Mouse (Mus musculus): Measurements from ENCODE around the gene Rimbp2. TPM values are rescaled to one million over a fixed set of nuclear protein-coding genes. Genes with fewer than 3 reads are reported as not detected.

Rimbp2 gene
- polyA plus RNA-seq, 1 experiment from 2014 or later: 3.5 TPM

DNA sequence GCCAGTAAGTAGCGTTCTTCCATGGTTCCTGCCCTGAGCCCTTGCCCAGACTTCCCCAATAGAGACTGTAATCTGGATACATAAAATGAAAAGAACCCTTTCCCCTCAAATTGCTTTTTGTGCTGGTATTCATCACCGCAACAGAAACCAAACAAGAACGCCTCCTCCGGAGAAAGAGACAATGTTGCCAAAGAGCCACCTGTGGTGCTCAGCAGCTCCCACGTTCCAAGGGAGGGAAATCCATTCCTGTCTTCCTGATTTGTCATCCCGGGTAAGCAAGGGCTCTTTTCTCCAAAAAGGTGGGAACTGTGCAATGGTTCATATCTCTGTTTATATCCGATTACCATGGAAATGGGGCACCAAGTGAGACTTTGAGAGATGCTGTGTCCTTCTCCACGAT lies 119.2 kb downstream of the Rimbp2 start:
- 71% methylated on average over 8 of the region's 8 CpGs for WGBS
- no peak overlapping the region for H3K27ac ChIP-seq
- no peak overlapping the region for H3K4me2 ChIP-seq (replicated peaks)
- no peak overlapping the region for H3K9ac ChIP-seq
- H3K27me3 ChIP-seq (replicated peaks): no peaks in the 10 kb centered on the region
- no peaks in the 10 kb centered on the region for H3K4me1 ChIP-seq
- no peak overlapping the region for H3K4me3 ChIP-seq
- no peaks in the 10 kb centered on the region for H3K36me3 ChIP-seq
- H3K9me3 ChIP-seq: no peaks in the 10 kb centered on the region
- no peak for ATAC-seq (ENCODE audit: low FRiP score, low read depth)

DNA sequence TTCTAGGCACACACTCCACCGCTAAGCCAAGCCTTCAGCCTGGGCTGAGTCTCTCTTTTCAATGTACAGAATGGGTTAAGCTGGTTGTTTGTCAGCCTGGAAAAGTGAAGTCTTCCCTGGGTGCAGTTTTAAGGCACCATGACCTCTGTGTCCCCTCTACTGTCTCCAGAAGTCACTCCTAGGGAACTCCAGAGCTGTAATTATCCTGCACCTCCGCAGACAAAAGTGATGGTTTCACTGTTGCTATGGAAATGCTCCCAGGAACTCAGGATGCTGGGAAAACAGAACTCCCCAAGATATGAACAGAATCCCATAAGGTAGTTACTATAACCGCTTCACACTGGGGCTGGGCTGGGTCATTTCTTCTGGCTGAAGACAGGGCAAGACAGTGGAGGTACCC lies 130.4 kb downstream of the Rimbp2 start:
- no peak overlapping the region for H3K4me3 ChIP-seq
- H3K9ac ChIP-seq: no peak overlapping the region
- H3K27me3 ChIP-seq (replicated peaks): no peaks in the 10 kb centered on the region
- H3K36me3 ChIP-seq: no peaks in the 10 kb centered on the region
- H3K4me1 ChIP-seq: no peaks in the 10 kb centered on the region; the same call in 1 of the 2 replicates
- no peak for ATAC-seq (ENCODE audit: low FRiP score, low read depth)
- no peaks in the 10 kb centered on the region for H3K9me3 ChIP-seq
- 76% methylated on average over 3 of the region's 3 CpGs for WGBS
- H3K4me2 ChIP-seq (replicated peaks): no peak overlapping the region
- no peak overlapping the region for H3K27ac ChIP-seq

DNA sequence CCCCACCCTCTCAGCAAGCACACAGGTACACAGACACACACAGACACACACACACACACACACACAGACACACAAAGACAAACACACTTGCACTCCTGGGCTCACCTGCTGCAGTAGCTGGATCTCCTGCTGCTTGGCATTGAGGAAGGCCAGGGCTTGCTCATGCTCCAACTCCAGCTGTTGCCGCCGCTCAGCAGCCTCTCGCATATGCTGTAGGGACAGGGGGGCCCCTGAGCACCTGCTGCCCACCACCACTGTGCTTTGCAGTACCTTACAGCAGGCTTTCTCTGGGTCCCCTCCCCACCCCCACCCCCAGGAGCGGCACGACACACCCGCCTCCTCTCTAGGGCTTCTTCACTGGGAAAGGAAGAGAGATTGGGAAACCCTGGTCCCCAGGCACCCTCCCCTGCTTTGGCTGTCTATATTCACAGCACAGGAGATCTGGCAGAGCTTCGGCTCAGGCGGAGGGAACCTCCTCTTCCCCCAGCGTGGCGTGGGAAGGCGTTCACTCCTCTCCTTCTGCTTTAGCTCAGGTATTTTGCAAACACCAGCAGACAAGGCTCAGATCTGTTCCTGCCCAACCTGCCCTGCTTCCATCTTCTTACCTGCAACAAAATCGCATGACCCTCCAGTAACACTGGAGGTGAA lies 133.5 kb downstream of the Rimbp2 start:
- no peak overlapping the region for H3K27ac ChIP-seq
- H3K9ac ChIP-seq: no peak overlapping the region
- no peak overlapping the region for H3K4me2 ChIP-seq (replicated peaks)
- H3K9me3 ChIP-seq: no peaks in the 10 kb centered on the region
- 54% methylated on average over 12 of the region's 12 CpGs for WGBS
- no peak overlapping the region for H3K4me3 ChIP-seq
- no peak for ATAC-seq (ENCODE audit: low FRiP score, low read depth)
- no peaks in the 10 kb centered on the region for H3K27me3 ChIP-seq (replicated peaks)
- H3K36me3 ChIP-seq: no peaks in the 10 kb centered on the region
- H3K4me1 ChIP-seq: no peaks in the 10 kb centered on the region; the same call in 1 of the 2 replicates

DNA sequence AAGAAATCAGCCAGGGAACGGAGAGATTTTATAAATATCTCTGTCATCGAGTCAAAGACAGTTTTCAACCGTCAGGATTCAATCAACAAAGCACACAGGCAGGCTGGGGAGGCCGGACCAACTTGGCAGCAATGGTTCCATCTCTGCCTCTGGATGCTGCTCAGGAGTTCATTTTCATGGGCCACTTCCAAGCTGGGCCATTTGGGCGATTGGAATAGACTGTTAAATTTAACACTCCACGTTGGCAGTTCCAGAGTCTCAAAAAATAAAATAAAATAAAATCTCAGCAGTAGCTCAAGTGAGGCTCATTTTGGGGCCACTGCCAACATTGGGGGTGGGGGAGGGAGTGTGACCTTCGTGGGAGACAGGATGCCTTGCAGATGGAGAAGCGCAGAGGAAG lies 137.7 kb downstream of the Rimbp2 start:
- Histone ChIP-seq H3K9ac (no peak overlapping the region), H3K27ac (no peak overlapping the region), H3K27me3 (replicated peaks) (no peaks in the 10 kb centered on the region), H3K9me3 (no peaks in the 10 kb centered on the region), H3K4me2 (replicated peaks) (no peak overlapping the region), H3K4me1 (peaks cover 16% of the 10 kb centered on the region), H3K36me3 (no peaks in the 10 kb centered on the region), H3K4me3 (no peak overlapping the region)
- WGBS: 68% methylated on average over 8 of the region's 8 CpGs
- no peak for ATAC-seq (ENCODE audit: low FRiP score, low read depth)

DNA sequence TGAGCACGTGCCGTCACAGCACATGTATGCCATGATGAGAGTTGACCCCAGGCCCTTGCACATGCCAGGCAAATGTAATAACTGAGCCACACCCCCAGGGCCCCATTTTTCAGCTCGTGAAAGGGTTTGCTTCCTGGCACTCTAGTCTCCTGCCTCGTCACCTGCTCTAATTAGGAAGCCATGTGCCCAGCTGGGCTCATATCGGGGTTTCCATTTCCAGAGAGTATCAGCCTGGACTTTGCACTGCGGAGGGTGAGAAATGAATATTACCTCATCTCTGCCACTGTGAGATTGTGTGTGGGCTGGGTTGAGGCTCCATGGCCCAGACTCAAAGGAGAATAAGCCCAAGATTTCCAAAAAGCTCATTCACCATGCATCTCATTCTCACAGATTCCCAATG lies 138.2 kb downstream of the Rimbp2 start:
- Histone ChIP-seq H3K9ac (no peak overlapping the region), H3K9me3 (no peaks in the 10 kb centered on the region), H3K27ac (no peak overlapping the region), H3K4me3 (no peak overlapping the region), H3K4me1 (peaks cover 20% of the 10 kb centered on the region), H3K4me2 (replicated peaks) (no peak overlapping the region), H3K36me3 (no peaks in the 10 kb centered on the region), H3K27me3 (replicated peaks) (no peaks in the 10 kb centered on the region)
- 60% methylated on average over 6 of the region's 6 CpGs for WGBS
- no peak; the same call in 1 of the 2 replicates for ATAC-seq (ENCODE audit: low FRiP score, low read depth)

DNA sequence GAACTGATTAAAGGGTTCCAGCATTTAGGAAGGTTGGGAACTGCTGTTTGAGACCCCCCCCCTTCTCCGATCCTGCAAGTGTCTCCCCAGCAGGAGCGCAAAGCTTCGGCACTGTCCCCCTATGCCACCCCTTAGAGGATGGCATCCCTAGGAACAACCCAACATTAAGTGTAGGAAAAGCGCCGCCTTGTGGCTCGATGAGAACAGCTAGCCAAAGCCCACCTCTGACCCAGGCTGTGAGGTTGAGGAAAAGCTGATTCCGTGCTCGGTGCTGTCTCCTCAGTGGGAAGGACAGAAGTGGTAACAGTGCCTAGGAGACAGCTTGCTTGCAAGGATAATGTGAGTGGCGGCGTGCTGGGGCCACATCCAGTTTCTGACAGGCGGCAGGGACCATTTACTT lies 140.2 kb downstream of the Rimbp2 start:
- Histone ChIP-seq H3K36me3 (no peaks in the 10 kb centered on the region), H3K4me1 (peaks cover 26% of the 10 kb centered on the region), H3K9me3 (no peaks in the 10 kb centered on the region), H3K4me2 (replicated peaks) (0 out of 2 replicates have a peak overlapping the region, but pooled peaks have one; percentile 12), H3K4me3 (no peak overlapping the region), H3K9ac (no peak overlapping the region), H3K27me3 (replicated peaks) (no peaks in the 10 kb centered on the region), H3K27ac (no peak overlapping the region)
- WGBS: 15% methylated on average over 11 of the region's 11 CpGs
- no peak for ATAC-seq (ENCODE audit: low FRiP score, low read depth)

DNA sequence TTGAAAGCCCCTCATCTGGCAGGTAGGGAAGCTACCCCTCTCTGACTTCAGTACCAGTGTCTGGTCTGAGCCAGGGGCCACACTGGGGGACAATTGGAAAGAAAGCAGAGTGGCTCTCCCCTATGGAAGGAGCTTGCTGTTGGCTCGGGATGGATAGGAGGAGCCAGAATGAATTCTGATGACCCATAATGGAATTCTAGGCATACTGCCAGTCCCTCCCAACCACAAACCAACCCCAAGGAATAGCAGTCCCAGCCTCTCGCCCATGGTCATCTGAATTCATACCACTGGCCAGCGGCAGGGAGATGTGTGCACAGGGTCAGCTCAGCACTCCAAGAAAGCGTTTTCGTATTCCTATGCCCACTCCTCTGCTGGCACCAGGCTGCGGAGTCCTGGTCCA lies 141.9 kb downstream of the Rimbp2 start:
- H3K36me3 ChIP-seq: no peaks in the 10 kb centered on the region
- no peak for ATAC-seq (ENCODE audit: low FRiP score, low read depth)
- 86% methylated on average over 6 of the region's 6 CpGs for WGBS
- H3K27ac ChIP-seq: no peak overlapping the region
- H3K27me3 ChIP-seq (replicated peaks): no peaks in the 10 kb centered on the region
- H3K4me1 ChIP-seq: peaks cover 26% of the 10 kb centered on the region
- no peak overlapping the region for H3K4me3 ChIP-seq
- H3K9ac ChIP-seq: no peak overlapping the region
- no peaks in the 10 kb centered on the region for H3K9me3 ChIP-seq
- no peak overlapping the region for H3K4me2 ChIP-seq (replicated peaks)

DNA sequence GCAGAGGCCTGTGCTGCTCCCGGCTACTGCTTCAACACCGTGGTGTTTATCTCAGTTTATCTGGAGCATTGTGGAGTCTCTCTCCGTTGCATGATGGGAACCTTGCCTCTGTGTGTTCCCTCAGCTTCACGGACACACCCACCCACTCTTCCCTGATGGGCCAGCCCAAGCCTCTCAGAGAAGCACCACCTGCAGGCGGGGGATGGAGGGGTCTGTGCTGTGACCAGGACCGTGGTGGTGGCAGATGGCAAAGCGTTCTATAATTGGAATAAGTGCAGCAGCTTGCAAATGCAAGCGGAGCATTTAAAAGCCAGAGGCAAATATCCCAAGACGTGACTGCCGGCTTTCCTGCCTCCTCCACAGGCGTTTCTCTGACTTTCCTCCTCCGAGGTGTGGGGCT lies 143.3 kb downstream of the Rimbp2 start:
- no peak for ATAC-seq (ENCODE audit: low FRiP score, low read depth)
- Histone ChIP-seq H3K9me3 (no peaks in the 10 kb centered on the region), H3K4me1 (peaks cover 26% of the 10 kb centered on the region), H3K4me3 (no peak overlapping the region), H3K27ac (no peak overlapping the region), H3K27me3 (replicated peaks) (no peaks in the 10 kb centered on the region), H3K9ac (no peak overlapping the region), H3K36me3 (no peaks in the 10 kb centered on the region), H3K4me2 (replicated peaks) (no peak overlapping the region)
- WGBS: 55% methylated on average over 12 of the region's 12 CpGs

DNA sequence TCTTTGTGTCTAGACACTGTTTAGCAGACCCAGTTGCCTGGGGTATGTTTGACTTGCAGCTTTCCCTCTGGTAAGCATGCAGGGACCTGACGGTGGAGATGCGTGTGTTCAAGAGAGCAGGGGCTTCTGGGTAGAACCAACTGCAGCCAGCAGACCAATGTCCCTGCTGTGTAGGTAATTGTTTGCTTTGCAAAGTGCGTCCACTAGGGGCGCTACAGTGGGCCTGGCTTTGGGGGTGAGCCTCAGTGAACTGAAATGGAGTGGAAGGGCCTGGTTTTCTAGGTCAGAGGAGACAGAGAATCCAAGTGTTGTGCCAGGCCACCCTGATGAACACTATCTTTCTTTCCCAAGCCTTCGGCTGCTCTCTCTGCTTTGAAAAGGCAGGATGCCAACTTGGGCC lies 143.9 kb downstream of the Rimbp2 start:
- Histone ChIP-seq H3K9ac (no peak overlapping the region), H3K27ac (no peak overlapping the region), H3K4me1 (peaks cover 26% of the 10 kb centered on the region), H3K36me3 (no peaks in the 10 kb centered on the region), H3K4me3 (no peak overlapping the region), H3K4me2 (replicated peaks) (no peak overlapping the region), H3K27me3 (replicated peaks) (no peaks in the 10 kb centered on the region), H3K9me3 (no peaks in the 10 kb centered on the region)
- 52% methylated on average over 5 of the region's 5 CpGs for WGBS
- ATAC-seq (ENCODE audit: low FRiP score, low read depth): no peak

DNA sequence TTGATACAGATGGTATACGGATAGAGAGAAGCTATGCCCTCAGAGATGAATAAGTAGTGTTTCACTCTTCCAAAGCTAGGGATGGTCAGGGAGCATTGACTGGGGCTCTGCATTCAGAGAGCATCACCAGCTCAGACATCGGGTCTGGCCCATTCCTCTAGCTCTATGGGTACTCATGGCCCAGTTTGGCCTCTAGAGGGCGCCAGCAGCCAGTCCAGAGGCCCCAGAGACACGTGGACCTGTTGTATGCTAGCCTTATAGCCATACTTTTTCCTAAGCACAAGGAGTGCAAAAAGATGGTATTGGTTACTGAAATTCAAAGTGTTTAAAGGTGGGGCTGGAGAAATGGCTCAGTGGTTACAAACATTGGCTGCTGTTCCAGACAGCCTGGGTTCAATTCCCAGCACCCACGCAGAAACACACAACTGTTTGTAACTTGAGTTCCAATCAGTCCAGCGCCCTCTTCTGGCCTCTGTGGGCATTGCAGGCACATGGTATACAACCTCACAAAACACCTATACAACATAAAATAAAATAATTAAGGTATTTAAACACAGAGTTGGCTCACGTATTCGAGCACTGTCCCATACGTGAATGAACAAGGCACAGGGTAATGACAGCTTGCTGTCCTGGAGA lies 144.6 kb downstream of the Rimbp2 start:
- no peaks in the 10 kb centered on the region for H3K9me3 ChIP-seq
- H3K4me2 ChIP-seq (replicated peaks): no peak overlapping the region
- no peak overlapping the region for H3K4me3 ChIP-seq
- no peak overlapping the region for H3K9ac ChIP-seq
- H3K36me3 ChIP-seq: no peaks in the 10 kb centered on the region
- WGBS: 63% methylated on average over 9 of the region's 9 CpGs
- H3K27me3 ChIP-seq (replicated peaks): no peaks in the 10 kb centered on the region
- ATAC-seq (ENCODE audit: low FRiP score, low read depth): no peak
- H3K4me1 ChIP-seq: peaks cover 26% of the 10 kb centered on the region
- H3K27ac ChIP-seq: no peak overlapping the region

DNA sequence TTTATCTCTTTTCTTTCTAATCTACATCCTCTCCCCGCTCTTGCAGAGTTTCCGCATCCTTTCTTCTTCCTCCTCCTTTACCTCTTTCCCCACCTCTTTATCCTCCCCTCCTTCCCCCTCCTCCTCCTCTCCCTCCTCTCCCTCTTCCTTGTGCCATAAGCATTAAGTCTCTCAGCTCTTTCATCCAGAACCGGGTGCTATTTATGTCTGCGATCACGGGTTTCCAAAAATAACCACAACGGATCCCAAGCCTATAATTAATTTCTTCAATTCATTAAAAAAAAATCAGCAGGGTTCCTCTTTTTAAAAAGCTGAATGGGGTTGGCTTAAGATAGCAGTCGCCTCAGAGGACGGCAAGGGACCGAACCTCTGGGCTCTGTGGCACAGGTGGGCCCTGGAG lies 145.9 kb downstream of the Rimbp2 start:
- H3K9me3 ChIP-seq: no peaks in the 10 kb centered on the region
- no peak overlapping the region for H3K4me2 ChIP-seq (replicated peaks)
- H3K4me1 ChIP-seq: peaks cover 18% of the 10 kb centered on the region
- ATAC-seq (ENCODE audit: low FRiP score, low read depth): no peak
- 92% methylated on average over 9 of the region's 9 CpGs for WGBS
- H3K27me3 ChIP-seq (replicated peaks): no peaks in the 10 kb centered on the region
- H3K36me3 ChIP-seq: no peaks in the 10 kb centered on the region
- H3K4me3 ChIP-seq: no peak overlapping the region
- H3K27ac ChIP-seq: no peak overlapping the region
- no peak overlapping the region for H3K9ac ChIP-seq

DNA sequence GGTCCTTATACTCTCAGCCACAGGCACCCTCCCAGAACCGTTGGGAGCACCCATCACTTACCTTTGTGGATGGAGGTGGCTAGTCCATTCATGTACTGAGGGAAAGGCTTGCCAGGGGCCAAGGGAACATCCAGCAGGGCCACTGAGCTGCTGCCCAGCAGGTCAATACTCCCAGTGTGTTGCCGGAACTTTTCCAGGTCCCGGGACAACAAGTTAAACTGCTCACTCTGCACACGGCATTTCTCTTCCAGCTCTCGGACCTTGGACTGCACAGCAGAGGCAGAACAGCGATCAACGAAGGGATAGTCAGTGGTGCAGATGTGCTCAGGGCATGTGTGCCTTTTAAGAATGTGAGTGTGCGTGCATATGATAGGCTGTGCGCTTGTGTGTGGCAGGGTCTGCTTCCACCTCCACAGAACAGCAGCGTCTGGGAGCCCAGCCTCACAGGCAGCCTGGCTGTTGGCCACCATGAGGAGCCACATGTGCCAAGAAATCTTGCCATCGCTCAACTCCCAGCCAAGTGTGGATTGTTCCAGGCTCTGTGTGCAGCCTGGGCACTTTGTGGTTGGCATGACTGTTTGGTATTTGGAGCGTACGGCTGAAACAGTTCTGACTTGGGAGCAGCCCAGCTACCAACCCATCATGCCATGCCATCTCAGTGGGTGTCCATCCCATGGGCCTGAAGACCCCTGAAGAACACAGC lies 146.8 kb downstream of the Rimbp2 start:
- WGBS: 92% methylated on average over 13 of the region's 13 CpGs
- Histone ChIP-seq H3K9ac (no peak overlapping the region), H3K4me1 (peaks cover 10% of the 10 kb centered on the region), H3K27ac (no peak overlapping the region), H3K4me3 (no peak overlapping the region), H3K4me2 (replicated peaks) (no peak overlapping the region), H3K36me3 (no peaks in the 10 kb centered on the region), H3K27me3 (replicated peaks) (no peaks in the 10 kb centered on the region), H3K9me3 (no peaks in the 10 kb centered on the region)
- ATAC-seq (ENCODE audit: low FRiP score, low read depth): no peak
